Mouse (Mus musculus) CH12.LX (cell line): Measurements from ENCODE around the gene Plod3.

Experiments
- BHLHE40 ChIP-seq: IDR thresholded peaks from 2 replicates; pipeline ENCODE4 v1.6.1; 2011; ENCODE audit warnings: mild to moderate bottlenecking, low read depth, low read length, improper control_type of control experiment
- CHD2 ChIP-seq: IDR thresholded peaks from 2 replicates; pipeline ENCODE4 v1.6.1; 2011; ENCODE audit warnings: low read length, improper control_type of control experiment
- CTCF ChIP-seq, 2 experiments: IDR thresholded peaks in 1 of 2; conservative IDR thresholded peaks in 1 of 2; 2 replicates each; pipeline ENCODE4 v1.5.1; 2011 to 2012; ENCODE audit warnings: low read depth in 2 of 2, low read length in 2 of 2, improper control_type of control experiment in 1 of 2, inconsistent platforms in 1 of 2, mild to moderate bottlenecking in 1 of 2, moderate library complexity in 1 of 2
- ELF1 ChIP-seq: IDR thresholded peaks from 2 replicates; pipeline ENCODE4 v1.6.1; 2014; ENCODE audit warnings: low read depth, mild to moderate bottlenecking, inconsistent platforms, low read length, improper control_type of control experiment
- EP300 ChIP-seq: IDR thresholded peaks from 2 replicates; pipeline ENCODE4 v1.6.1; 2011; ENCODE audit warnings: low read length, improper control_type of control experiment
- MAX ChIP-seq: IDR thresholded peaks from 2 replicates; pipeline ENCODE4 v1.6.1; 2011; ENCODE audit warnings: low read length, improper control_type of control experiment
- MXI1 ChIP-seq: IDR thresholded peaks from 2 replicates; pipeline ENCODE4 v1.6.1; 2011; ENCODE audit warnings: mild to moderate bottlenecking, low read depth, low read length, improper control_type of control experiment
- POLR2A ChIP-seq: IDR thresholded peaks from 2 replicates; pipeline ENCODE4 v1.6.1; 2011; ENCODE audit warnings: low read depth, mild to moderate bottlenecking, improper control_type of control experiment, low read length
- SIN3A ChIP-seq: IDR thresholded peaks from 2 replicates; pipeline ENCODE4 v1.6.1; 2012; ENCODE audit warnings: low read length, improper control_type of control experiment, inconsistent platforms
- USF1 ChIP-seq: IDR thresholded peaks from 2 replicates; pipeline ENCODE4 v1.6.1; 2014; ENCODE audit warnings: low read depth, mild to moderate bottlenecking, inconsistent platforms, low read length, improper control_type of control experiment
- ZMIZ1 ChIP-seq: IDR thresholded peaks from 2 replicates; pipeline ENCODE4 v1.6.1; 2012; ENCODE audit warnings: low read depth, mild to moderate bottlenecking, inconsistent platforms, low read length, improper control_type of control experiment
- ZNF384 ChIP-seq: IDR thresholded peaks from 2 replicates; pipeline ENCODE4 v1.6.1; 2012; ENCODE audit warnings: low read depth, low read length, improper control_type of control experiment, inconsistent platforms

GRCm38 (mm10) chr5:137041442-137041841 lies 54.6 kb downstream of the Plod3 start:
- no peak for TF ChIP-seq ELF1
- TF ChIP-seq CTCF (conservative IDR thresholded peaks at IDR 0.05 in 1 of 2, IDR thresholded peaks at IDR 0.05 in 1 of 2; ENCODE audit: low read depth in 2 of 2, low read length in 2 of 2) = no peak
- TF ChIP-seq MXI1 = no peak
- no peak for TF ChIP-seq EP300
- TF ChIP-seq SIN3A = no peak
- TF ChIP-seq ZMIZ1 = no peak
- TF ChIP-seq POLR2A = no peak
- no peak for TF ChIP-seq MAX
- no peak for TF ChIP-seq BHLHE40
- TF ChIP-seq ZNF384 = no peak
- TF ChIP-seq CHD2 = no peak
- no peak for TF ChIP-seq USF1
